Mouse (Mus musculus): ENCODE results near the gene Mgp. TPM values are rescaled to one million over a fixed set of nuclear protein-coding genes. Genes with fewer than 3 reads are reported as not detected.
"Not testable (repeated sequence)": the region's sequence is repeated elsewhere in the genome, so short reads cannot be mapped to it uniquely, and the experiment has no call there.

The Mgp gene
- polyA plus RNA-seq, 3 experiments from 2014 or later = not detected

DNA sequence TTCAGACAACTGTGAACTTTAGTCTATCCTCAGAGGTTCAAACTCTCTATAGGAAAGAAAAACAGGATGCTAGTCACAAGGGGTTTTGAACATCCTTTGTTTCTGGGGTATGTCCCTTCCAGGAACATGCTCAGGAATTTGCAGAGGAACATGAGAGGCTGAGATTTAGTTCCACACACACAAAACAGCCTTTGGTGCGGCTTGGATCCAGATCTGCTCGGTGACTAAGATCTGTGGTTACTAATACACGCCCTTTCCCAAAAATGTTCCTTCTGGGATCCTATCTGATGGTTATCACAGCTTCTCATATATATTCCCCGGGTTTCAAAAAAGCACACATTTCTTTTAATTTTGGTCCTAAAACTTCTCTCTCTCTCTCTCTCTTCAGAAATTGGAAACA, 22.2 kb upstream of the Mgp start:
- no peak for ATAC-seq

DNA sequence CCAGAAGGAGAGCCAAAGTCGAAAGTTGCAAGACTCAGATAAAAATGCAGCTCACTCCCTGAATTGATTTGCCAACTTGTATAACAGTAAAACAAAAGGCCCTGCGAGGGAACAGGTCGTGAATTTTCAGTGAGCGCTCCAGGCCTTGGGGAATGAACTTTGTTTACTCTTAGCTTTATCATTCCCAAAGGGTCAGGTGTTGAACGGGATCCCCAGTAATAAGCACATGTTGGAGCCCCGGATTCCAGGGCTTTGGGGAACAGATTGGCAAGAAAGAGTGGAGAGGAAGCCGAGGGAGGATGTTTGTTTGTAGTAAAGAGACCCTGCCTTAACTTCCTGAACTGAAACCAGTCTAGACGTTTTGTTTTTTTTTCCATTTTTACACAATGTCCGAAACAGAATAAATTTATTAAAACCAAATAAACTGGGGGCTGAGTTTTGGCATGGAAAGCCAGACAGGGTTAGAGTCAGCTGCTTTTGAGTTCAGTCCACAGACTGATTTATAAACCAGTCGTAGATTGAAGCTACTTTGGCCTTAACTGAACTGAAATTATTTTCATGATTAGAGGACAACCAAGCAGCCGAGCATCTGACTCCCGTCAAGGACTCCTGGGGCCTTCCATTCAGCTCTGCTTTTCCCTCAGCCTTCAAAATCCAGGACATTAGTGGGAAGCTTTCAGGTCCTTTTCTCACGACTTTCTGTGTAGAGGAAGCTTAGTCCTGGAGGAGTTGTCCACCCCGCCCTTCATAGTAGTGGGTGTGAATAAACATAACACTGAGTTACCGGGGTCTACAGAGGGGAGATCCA, 19.1 kb upstream of the Mgp start:
- no peak for ATAC-seq

DNA sequence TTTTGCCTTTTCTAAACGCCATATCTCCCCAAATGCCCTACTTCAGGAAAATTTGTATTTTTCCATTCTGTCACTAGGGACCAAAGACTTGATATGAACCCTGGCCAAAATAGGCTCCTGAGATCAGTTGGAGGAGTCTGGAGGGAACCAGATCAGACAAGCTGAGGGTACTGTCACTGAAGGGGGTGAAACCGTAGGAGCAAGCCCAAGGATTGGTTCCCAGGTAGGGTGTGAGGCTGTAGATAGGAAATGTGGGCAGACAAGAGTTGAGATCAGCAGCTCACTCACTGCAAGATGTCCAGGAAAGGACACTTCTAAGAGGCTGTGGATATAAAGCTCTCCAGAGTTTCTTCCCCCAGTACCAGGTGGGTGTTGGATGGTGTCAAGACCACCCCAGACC, 16.4 kb upstream of the Mgp start:
- ATAC-seq = no peak

DNA sequence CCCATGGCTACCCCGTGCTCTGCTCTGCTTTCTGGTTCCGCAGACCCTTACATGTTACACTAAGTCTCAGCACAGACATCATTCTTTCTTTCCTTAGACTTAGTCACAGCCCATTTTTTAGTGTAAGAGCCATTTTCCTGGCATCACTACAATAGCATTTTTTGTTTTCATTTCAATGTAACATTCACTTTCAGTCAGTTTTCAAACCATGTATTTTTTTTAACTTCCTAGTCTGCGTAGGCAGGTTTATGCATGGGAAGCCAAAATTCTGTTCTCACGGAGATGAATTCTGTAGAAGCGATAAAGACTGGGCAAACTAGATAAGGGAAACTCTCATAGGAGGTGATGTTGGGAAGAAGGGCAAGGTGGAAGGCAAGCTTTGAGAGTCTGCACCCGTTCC, 13.9 kb upstream of the Mgp start:
- no peak for ATAC-seq

DNA sequence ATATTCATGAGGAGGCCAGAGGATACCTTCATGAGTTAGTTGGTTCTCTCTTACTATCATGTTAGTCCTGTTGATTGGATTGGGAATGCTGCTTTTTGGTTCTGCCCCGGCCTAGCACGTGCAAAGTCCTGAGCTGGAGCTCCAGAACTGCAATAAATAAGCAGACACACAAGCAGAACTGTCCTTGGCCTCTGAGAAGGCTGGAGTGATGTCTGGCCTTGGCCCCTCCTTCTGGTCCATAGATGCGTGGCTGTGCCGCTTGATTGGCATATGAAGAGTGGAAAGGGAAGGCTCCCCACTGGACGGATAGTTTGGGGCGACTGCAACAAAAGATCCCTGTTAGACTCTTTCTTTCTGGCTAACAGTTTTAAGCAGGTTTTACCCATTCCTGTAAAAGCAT, 13.4 kb upstream of the Mgp start:
- ATAC-seq = no peak

DNA sequence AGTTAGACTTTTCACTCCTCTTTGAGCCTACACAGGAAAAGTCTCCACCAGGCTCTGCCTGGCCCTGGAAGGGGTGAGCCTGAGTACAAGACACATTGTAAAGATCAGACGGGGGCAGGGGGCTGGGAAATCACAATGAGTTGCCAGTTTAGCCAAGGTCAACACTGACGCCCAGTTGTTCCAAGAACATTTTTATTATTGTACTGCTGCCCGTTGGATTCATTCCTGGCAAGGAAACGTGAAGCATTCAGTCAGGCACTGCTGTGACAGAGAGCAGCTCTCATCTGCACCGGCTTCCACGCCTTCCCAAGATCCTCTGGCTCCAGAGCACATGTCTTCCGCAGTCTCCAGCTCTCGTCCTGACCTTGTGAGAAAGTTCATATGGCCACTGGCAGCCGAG, 12.2 kb upstream of the Mgp start:
- no peak for ATAC-seq

DNA sequence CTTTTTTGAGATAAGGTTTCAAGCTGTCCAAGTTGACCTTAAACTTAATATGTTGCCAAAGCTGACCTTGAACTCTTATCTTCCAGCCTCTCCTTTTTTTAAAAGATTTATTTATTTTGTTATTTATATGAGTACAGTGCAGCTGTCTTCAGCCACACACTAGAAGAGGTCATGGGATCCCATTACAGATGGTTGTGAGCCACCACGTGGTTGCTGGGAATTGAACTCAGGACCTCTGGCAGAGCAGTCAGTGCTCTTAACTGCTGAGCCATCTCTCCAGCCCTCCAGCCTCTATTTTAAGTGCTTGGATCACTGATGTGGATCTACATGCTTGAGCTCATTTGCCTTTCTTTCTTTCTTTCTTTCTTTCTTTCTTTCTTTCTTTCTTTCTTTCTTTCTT, 9.1 kb upstream of the Mgp start:
- not testable (repeated sequence) for ATAC-seq

DNA sequence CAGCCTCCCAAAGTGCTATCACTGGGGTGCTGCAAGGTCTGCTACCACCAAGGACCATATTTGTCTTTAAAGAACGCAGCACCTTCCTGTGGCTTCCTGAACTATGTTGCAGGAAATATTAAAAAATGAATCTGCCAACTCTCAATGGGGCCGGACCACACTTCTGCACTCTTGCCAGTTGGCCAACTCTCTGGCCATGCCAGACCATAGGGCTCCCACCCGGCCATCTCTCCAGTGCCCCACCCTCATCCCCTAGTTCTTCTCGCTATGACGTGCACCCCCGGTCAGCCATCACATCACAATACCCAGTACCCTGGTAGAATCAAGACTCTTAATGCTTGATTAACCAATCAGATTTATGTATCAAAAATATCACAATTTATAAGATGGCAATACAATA, 8.3 kb upstream of the Mgp start:
- ATAC-seq = no peak

DNA sequence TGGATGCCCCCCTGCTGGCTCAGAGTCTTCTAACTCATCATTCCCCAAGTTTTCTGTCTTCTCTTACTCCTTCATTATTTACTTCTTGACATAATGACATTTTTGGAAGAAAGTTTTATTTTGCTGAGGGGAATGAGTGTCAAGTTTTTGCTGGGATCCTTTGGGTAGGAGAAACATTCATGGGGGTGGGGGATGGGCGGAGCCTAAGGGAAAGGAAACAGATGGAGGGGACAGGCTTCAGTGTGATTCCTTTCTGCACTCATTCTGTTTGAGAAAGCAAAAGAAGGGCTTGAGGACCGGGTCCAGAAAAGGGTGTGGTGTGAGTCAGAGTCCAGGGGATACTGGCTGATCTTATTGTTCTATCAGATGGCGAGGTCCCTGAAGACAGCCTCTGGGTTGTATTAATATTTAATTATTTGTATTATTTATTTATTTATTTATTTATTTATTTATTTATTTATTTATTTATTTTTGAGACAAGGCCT, 7.8 kb upstream of the Mgp start:
- ATAC-seq = no peak

DNA sequence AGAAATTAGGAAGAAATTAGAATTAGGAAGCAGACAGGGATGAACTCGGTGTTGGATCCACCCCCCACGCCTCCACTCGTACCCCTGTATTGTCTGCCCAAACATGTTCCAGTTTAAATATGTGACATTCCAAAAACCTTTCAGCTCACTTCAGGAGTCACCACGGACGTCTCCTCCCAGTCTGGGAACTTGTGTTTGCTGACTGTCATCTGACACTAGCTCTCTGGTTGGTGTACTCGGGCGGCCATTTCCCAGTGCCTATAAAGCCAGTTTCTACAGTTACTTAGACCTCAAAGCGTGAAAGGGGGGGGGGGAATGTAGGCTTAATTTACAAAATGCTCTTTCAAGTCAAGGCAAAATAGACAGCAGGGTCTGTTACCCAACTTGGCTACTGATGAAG, 6.1 kb upstream of the Mgp start:
- ATAC-seq = no peak

DNA sequence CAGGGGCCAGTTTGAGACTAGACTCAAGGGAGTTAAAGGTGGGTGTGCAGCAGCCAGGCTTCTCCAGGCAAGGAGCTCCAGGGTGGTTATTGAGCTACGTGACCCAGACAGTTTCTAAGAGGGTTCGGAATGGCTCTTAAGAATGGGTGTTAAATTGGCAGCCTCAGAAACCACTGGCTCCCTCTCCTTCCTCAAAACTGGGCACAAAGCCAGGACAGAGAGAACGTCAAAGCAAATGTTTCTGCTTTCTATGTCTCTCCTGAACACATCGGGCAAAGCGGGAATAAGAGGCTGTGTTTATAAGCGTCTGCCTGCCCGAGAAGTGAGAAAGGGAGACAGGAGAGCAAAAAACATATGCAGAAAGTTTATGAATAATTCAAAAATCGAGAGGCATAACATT, 1.0 kb downstream of the Mgp start:
- ATAC-seq = no peak

DNA sequence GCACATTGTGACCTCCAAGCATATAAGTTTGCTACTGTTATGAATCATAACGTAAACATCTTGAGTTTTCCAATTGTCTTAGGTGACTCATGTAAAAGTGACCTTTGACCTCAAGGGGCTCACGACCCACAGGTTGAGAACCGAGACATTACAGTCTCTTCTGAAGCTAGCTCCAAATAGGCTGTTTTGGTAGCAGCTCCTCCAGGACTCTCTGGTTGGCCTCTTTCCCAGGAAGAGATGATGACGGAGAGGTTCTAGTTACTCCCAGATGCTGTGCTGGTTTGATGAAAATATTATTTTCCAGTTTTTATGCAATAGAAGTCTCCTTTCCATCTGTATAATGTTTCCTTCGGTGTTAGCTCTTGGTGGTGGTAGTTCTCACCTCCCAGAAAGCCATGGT, 6.7 kb downstream of the Mgp start:
- ATAC-seq = no peak

DNA sequence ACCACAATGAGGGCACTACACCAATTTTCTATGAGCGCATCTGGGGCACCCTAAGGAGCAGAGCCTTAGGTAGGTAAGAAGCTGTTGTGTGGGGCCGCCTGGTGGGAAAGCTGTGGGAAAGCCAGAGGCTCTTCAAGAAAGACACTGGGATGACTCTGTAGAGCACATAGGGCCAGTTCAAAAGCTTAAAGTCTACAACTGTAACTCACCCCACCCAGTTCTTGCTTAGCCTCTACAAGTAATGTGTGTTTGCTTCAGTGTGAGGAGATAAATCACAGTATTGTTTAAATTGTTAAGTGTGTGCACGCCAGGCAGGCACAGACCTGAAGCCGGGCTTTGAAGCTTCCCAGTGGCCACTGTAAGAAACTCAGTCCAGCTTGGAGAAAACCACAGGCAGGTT, 9.5 kb downstream of the Mgp start:
- no peak for ATAC-seq

DNA sequence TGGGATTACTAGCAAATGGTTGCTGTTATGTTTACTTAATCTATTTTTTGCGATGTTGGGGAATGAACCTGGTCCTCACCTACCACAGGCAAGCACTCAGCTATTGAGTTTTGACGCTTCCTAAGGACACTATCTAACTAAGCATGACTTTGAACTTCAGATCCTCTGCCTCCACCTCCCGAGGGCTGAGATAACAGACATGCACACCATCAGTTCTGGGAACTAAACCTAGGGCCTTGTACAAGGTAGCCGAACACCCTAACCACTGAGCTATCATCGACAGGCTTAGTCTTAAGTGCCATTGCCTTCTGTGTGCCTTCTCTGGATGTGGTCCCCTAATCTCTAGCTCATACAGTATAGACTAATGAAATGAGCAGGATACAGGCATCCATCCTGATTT, 10.3 kb downstream of the Mgp start:
- no peak for ATAC-seq

DNA sequence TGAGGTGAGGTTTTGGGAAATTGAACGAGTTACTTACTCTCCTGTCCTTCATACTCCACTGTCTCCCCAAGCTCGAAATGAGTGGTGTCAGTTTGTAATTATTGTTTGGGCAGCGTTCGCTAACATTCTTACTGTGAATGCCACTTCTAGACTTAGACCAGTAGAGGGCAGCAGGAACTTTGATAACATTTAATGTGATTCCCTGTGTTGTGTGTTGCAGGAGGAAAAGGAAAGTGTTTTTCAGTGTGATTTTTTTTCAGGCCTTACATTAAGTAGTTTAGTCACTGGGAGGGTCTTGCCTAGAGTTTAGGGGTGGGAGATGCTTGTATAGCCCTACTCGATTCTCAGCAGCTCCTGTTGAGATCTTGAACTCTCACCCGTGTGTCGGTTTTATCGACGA, 14.6 kb downstream of the Mgp start:
- peak; percentile 33 for ATAC-seq

DNA sequence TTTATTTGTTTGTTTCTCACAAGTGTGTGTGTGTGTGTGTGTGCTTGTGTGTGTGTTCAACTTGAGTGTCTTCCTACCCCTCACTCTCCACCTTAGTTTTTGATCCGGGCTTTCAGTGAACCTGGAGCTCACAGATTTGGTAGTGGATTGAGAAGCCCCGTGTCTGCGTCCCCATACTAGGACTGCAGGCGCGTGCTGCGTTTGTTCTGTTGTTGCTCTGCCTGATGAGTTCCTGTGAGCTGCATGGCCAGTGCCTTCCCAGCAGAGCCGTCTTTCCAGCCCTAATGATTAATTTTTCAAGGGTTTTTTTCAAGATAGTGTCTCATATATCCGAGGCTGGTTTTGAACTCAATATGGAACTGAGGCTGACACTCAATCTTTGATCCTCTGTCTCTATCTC, 17.2 kb downstream of the Mgp start:
- ATAC-seq = no peak

DNA sequence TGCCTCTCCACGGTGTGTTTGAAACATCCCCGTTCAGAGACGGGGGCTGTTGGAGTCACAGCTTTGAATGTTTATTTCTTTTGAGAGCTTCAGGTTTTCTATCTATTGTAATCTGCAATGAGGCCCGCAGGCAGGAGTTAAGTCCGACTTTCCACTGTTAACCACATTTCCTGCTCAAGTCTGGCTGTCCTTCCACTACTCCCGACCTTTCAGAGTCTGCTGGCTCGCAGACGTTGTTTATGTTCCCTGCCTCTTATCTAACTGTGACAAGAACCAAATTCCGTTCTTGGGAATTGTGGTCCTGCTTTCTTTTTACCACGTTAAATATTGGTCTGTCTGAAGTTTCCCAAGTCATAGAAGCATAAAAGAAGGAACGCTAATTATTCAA, 17.8 kb downstream of the Mgp start:
- no peak for ATAC-seq

DNA sequence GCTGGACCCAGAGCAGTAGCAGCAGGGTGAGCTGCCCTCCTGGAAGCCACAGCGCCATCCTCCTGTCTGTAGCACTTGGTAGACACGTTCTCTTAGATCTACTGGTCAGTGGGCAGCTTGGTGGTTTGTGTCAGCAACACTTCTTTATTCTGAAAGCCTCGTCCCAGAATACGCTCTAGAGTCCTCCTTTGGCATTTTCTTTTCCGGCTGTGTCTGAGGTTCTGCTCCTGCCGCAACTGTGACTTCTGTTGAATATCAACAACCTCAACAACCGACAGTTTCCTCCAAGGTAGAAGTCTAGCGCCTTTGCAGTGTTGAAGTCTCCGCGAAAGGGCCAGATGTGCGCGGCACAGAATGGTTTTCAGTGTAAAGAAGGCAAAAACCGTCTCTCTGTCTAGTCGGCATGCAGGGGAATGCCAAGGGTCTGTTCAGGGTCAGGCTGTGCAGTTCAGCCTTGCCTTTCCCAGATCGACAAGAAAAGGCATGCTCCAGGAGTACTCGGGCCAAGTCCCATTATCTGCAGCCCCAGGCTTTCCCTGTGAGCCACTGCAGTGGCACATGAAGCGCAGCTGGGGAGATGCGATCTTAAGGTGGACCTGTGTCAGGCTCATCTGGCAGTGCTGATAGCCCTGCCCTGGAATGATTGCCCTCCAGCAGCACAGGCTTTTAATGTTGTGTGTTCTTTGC, 18.3 kb downstream of the Mgp start, which contains the start of gene Art4:
Art4 (minus strand) TSS at position 548 of the 687 bp plus-strand sequence.
- no peak for ATAC-seq

DNA sequence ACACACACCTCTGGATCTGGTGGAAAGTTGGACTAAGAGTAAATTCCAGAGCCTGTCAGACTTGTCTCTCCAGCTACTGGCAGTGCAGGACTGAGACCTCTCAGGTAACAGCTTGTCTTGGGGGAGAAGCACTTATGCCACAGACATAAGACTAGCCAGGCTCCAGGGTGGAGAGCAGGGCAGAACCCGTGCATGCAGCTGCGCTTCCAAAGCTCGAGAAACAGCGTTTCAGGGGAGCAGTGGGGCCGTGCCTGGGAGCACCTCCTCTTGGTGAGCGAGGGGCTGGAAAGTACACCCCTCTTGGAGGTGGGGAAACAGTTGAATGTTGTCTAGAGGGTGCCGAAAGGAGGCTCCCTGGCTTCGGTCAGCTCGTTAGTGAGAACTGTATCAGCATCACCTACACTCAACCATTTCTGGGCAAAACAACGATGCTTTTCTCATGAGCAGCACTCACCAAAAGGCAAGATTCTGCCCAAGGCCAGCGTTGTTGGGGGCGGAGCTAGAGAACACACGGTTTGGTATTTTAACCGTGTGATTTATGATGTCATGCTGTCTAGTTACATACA, 19.5 kb downstream of the Mgp start:
- ATAC-seq = peak; percentile 41

DNA sequence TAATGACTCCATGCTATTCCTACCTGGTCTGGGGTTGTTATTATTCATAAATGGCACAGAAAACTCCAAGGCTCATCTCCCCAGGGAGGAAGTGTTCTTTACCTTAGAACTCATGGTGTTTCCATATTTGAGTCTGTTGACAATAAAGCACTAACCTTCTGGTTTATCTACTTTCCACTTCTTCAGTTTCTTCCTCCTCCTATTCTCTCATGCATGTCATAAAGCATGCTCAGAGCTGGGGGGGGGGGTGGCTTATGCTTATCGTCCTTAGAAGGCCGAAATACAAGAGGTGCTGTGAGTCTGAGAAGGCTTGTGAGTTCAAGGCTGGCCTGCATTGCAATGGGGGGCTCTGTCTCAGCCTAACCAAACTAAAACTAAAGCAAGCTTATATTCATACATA, 20.4 kb downstream of the Mgp start:
- no peak for ATAC-seq

DNA sequence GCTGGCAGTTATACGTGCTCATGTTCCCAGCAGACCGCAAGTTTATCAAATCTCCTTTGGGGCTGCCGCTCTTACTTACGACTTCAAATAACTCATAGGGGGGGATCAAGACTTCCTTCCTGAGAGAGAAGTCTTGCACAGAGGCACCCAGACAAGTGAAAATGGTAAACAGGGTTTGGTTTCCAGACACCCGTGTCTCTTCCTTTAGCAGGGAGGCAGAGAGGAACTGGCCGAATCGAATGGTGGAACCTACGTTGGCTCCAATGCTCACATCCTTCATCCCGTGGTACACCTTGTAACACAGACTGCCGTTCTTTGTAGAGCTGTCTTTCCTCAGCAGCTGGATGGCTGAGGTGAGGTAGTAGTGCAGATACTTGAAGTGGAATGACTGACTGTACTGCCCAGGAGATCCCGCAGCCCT, 21.3 kb downstream of the Mgp start:
- ATAC-seq = peak; percentile 39

DNA sequence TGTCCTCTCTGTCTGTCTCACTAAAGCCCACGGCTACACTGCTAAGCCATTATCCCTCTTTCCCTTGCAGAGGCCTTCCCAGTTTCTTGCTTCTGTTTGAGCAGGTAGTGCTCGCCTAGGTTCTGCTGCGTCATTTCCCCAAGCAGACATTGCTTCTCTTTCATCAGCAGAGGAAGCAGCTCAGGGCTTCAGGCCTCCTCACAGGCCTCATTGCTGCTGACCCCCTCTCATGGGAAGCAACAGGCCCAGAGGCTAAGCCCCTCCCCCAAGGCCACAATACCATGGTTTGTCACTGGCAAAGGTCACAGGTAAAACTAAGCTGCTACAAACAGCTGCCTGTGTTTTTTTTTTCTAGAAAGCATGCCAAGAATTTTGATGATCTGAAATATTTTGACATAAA, 22.9 kb downstream of the Mgp start:
- ATAC-seq = no peak

DNA sequence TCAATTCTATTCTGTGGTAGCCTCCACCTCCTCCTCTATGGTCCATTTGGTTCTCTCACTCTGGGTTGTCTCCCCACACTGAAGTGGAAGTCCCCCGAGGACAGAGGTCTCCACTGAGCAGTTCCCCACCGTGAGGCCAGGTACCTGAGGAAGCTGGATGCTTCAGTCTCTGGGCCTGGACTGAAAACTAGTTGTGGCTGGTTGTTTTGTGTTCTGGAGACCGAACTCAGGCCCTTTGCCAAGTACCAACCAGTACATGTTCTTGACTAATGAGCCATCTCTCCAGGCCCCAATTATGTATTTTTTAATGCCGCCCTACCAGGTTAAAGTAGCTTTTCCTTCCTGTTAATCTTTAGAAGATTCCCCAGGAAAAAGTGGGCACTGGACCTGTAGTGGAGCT, 23.3 kb downstream of the Mgp start:
- no peak for ATAC-seq

DNA sequence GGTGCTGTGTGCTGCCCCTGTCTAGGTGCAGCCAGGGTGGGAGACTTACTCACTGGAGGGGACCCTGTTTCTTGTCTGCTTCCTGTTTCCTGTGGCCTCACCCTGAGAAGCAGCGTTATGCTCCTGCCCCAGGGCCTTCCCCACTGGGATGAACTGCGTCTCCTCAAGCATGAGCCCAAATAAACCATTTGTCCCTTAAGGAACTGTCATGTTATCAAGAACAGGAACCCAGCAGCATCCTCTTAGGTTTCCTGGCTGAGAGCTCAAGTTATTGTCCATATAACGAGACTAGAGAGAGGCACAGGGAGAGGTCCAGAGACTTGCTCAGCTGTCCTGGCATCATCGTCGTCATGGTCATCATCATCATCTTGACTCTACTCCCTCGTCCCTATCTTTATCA, 25.4 kb downstream of the Mgp start:
- no peak for ATAC-seq
